Mouse (Mus musculus) midbrain, embryonic 11.5 days (tissue): ENCODE data around the gene Ptov1. TPM values are rescaled to one million over a fixed set of nuclear protein-coding genes. Genes with fewer than 3 reads are reported as not detected.
A peak's percentile ranks its signal among the peaks of the same experiment; 100 is the strongest.

ENCODE experiments used
- ATAC-seq: fragments of 200-750 bp; cut with Nextera tagmentation; 2 replicates; pipeline ENCODE4 v1.8.0; 2017; ENCODE audit warnings: moderate TSS enrichment, moderate library complexity; ENCODE audit not compliant: low FRiP score
- DNase-seq: peaks from one replicate; pipeline ENCODE4 v3.0.0; 2015; ENCODE audit warnings: low spot score; ENCODE audit errors: missing footprints
- H3K27ac ChIP-seq: fragments of 300-500 bp; sonication (generic); 2 replicates; pipeline ENCODE4 v1.5.1; 2014; ENCODE audit warnings: low read depth, low read length
- H3K27me3 ChIP-seq: fragments of 300-500 bp; sonication (generic); 2 replicates; pipeline ENCODE4 v1.6.1; 2014; ENCODE audit warnings: mild to moderate bottlenecking, low read length, moderate library complexity, mixed read lengths; ENCODE audit not compliant: control insufficient read depth, insufficient read depth
- H3K36me3 ChIP-seq: fragments of 300-500 bp; sonication (generic); 2 replicates; pipeline ENCODE4 v1.6.1; 2014; ENCODE audit warnings: mild to moderate bottlenecking, low read length, moderate library complexity, mixed read lengths; ENCODE audit not compliant: control insufficient read depth, insufficient read depth
- H3K4me1 ChIP-seq: fragments of 300-500 bp; sonication (generic); 2 replicates; pipeline ENCODE4 v1.6.1; 2014; ENCODE audit warnings: low read length; ENCODE audit not compliant: control insufficient read depth, insufficient read depth
- H3K4me2 ChIP-seq: fragments of 300-500 bp; sonication (generic); 2 replicates; pipeline ENCODE4 v1.6.1; 2014; ENCODE audit warnings: mild to moderate bottlenecking, moderate library complexity
- H3K4me3 ChIP-seq: fragments of 300-500 bp; sonication (generic); 2 replicates; pipeline ENCODE4 v1.5.1; 2014; ENCODE audit warnings: low read depth, low read length
- H3K9ac ChIP-seq: fragments of 300-500 bp; sonication (generic); 2 replicates; pipeline ENCODE4 v1.6.1; 2014; ENCODE audit warnings: low read length
- H3K9me3 ChIP-seq: fragments of 300-500 bp; sonication (generic); 2 replicates; pipeline ENCODE4 v1.6.1; 2016; ENCODE audit warnings: low read length; ENCODE audit not compliant: control insufficient read depth
- WGBS: fragments of 180-500 bp; shearing (Covaris S2); extraction: QIAGEN DNeasy Blood & Tissue Kit; methylation state at CpG from one replicate; pipeline ENCODE4 v1.1.7; 2014; 5-methylcytosine and 5-hydroxymethylcytosine counted together
- polyA plus RNA-seq: library from polyadenylated mRNA; unstranded; fragments of >200 nt; fragmentation: Nextera tagmentation; extraction: Ambion mirVana; gene quantifications from 2 replicates; pipeline ENCODE4 v1.2.1, GENCODE M21; 2014

The Ptov1 gene
- polyA plus RNA-seq, 1 experiment from 2014 or later = 350 TPM

DNA sequence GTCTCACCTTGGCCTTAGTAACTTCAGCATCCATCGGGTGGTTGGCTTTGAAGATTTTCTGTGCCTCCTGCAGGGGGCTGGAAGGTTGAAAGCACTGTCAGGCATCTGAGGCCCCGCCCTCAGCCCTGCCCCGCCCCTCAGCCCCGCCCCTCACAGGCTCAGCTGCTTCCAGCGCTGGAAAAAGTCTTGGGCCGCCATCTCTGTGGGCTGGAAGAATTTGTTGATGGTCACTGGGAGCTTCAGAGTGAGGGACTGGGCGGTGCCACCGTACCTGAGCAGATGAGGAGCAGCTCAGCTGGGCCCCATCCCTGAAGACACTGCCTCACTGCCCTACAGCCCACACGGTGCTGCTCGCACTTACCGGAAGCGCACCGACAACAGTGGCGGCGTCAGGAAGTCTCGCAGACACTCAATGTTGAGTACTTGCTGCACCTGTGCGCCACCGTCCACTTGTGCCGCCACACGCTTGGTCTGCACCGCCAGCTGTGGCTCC lies 31.7 kb upstream of the Ptov1 start:
- Histone ChIP-seq H3K4me3 (peak overlapping the region; percentile 17; the same call in 1 of the 2 replicates), H3K4me2 (peak overlapping the region; percentile 44), H3K27me3 (no peaks in the 10 kb centered on the region), H3K27ac (peak overlapping the region; percentile 32; the same call in 1 of the 2 replicates), H3K4me1 (peaks cover 26% of the 10 kb centered on the region), H3K36me3 (peaks cover 16% of the 10 kb centered on the region), H3K9me3 (no peaks in the 10 kb centered on the region), H3K9ac (peak overlapping the region; percentile 40)
- peak; percentile 96 for DNase-seq
- 20% methylated on average over 21 of the region's 21 CpGs for WGBS
- peak; percentile 31 for ATAC-seq

DNA sequence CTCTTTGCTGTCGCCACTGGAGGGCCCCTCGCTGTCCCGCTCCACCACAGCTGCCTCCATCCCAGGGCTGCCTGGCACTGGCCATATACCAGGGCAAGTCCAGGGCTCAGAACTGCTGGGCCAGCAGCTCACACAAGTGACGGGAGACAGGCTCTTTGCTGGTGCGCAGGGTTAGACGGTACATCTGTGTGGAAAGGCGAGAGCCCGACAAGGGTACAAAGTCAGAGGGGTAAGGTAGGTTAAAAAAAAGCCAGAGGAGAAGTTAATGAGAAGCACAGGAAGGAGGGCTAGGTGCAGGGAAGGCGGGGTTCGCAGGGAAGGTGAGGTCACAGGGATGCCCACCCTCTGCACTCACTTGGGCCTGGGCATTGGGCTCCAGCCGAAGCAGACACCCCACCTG lies 31.0 kb upstream of the Ptov1 start:
- WGBS = 86% methylated on average over 11 of the region's 11 CpGs
- H3K4me2 ChIP-seq = no peak overlapping the region; the same call in 1 of the 2 replicates
- no peak for DNase-seq
- ATAC-seq = no peak
- H3K36me3 ChIP-seq = peaks cover 12% of the 10 kb centered on the region
- no peaks in the 10 kb centered on the region for H3K9me3 ChIP-seq
- peaks cover 26% of the 10 kb centered on the region for H3K4me1 ChIP-seq
- H3K27me3 ChIP-seq = no peaks in the 10 kb centered on the region
- H3K27ac ChIP-seq = peak overlapping the region; percentile 32; the same call in 1 of the 2 replicates
- H3K4me3 ChIP-seq = no peak overlapping the region
- H3K9ac ChIP-seq = no peak overlapping the region

GRCm38 (mm10) chr7:44898607-44899006 lies 29.0 kb upstream of the Ptov1 start:
- peaks cover 43% of the 10 kb centered on the region for H3K4me1 ChIP-seq
- H3K9ac ChIP-seq = peak overlapping the region; percentile 34; the same call in 1 of the 2 replicates
- H3K27me3 ChIP-seq = no peaks in the 10 kb centered on the region
- no peaks in the 10 kb centered on the region for H3K9me3 ChIP-seq
- H3K27ac ChIP-seq = 0 out of 2 replicates have a peak overlapping the region, but pooled peaks have one; percentile 6
- peak overlapping the region; percentile 11; the same call in 1 of the 2 replicates for H3K4me2 ChIP-seq
- H3K36me3 ChIP-seq = peaks cover 7% of the 10 kb centered on the region; the same call in 1 of the 2 replicates
- H3K4me3 ChIP-seq = no peak overlapping the region
- WGBS = 38% methylated on average over 19 of the region's 19 CpGs
- peak; percentile 88 for DNase-seq
- no peak for ATAC-seq

- ATAC-seq (no peak), DNase-seq (no peak)
- peak overlapping the region; percentile 81 for H3K9ac ChIP-seq
- peak overlapping the region; percentile 58 for H3K4me3 ChIP-seq
- H3K27me3 ChIP-seq = no peaks in the 10 kb centered on the region
- peak overlapping the region; percentile 68 for H3K4me2 ChIP-seq
- H3K9me3 ChIP-seq = no peaks in the 10 kb centered on the region
- WGBS = 36% methylated on average over 10 of the region's 10 CpGs
- H3K36me3 ChIP-seq = 0 out of 2 replicates have a peak, but pooled peaks cover 4% of the 10 kb centered on the region
- peaks cover 48% of the 10 kb centered on the region for H3K4me1 ChIP-seq
- peak overlapping the region; percentile 81; the same call in 1 of the 2 replicates for H3K27ac ChIP-seq
Measured at GRCm38 (mm10) chr7:44896499-44896898, 26.9 kb upstream of the Ptov1 start.

- Histone ChIP-seq H3K4me2 (peak within 1 kb of the TSS; percentile 68), H3K27ac (peak within 1 kb of the TSS; percentile 81), H3K9ac (peak within 1 kb of the TSS; percentile 81), H3K36me3 (peaks cover 4% of the 10 kb centered on the region; the same call in 1 of the 2 replicates), H3K4me3 (peak within 1 kb of the TSS; percentile 58), H3K27me3 (no peaks in the 10 kb centered on the region), H3K4me1 (peaks cover 48% of the 10 kb centered on the region), H3K9me3 (no peaks in the 10 kb centered on the region)
- WGBS = under 1% methylated on average over 34 of the region's 34 CpGs
- DNase-seq (peak; percentile 99), ATAC-seq (peak; percentile 74)
Measured at GRCm38 (mm10) chr7:44895593-44896434, 26.2 kb upstream of the Ptov1 start, which contains the start of gene Fuz. TSS of gene Fuz (plus strand) at chr7:44896079.

DNA sequence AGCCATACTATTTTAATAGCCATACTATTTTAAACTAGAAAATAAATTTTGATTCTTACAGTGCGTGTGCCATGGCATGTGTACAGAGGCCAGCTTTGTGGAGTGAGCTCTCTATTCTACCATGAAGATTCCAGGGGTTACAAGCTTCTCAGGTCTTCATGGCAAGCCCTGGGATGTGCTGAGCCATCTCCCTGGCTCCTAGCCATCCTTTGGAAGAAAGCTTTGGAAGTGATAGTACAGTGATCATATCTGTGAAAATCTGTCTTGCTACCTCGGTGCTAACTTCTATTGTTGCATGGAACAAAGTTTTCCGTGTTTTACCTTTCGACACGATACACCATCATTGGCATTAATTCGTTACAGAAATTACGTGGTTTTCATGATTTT lies 25.6 kb upstream of the Ptov1 start:
- Histone ChIP-seq H3K9ac (no peak overlapping the region; the same call in 1 of the 2 replicates), H3K4me2 (peak overlapping the region; percentile 68), H3K27ac (peak overlapping the region; percentile 81), H3K27me3 (no peaks in the 10 kb centered on the region), H3K36me3 (peaks cover 4% of the 10 kb centered on the region; the same call in 1 of the 2 replicates), H3K4me3 (peak overlapping the region; percentile 58), H3K9me3 (no peaks in the 10 kb centered on the region), H3K4me1 (peaks cover 53% of the 10 kb centered on the region)
- ATAC-seq (no peak), DNase-seq (no peak)
- 42% methylated on average over 7 of the region's 7 CpGs for WGBS

DNA sequence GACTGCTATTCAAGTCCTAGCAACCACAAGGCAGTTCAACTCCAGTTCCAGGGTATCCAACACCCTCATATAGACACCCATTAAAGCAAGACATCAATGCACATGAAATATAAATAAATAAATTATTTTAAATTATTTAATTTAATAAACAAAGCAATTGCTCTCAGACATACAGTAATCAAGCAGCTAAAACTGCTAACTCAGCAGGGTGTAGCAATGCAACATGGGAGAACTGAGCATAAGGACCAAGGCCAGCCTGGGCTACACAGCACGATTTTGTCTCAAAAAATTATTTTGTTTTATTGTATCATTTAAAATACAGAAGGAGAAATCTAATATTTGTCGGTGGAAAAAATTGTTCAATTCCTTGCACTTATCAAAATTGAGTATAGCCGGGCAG lies 24.6 kb upstream of the Ptov1 start:
- Histone ChIP-seq H3K9ac (no peak overlapping the region), H3K4me2 (no peak overlapping the region), H3K36me3 (peaks cover 3% of the 10 kb centered on the region), H3K4me1 (peaks cover 53% of the 10 kb centered on the region), H3K4me3 (no peak overlapping the region), H3K27me3 (no peaks in the 10 kb centered on the region), H3K27ac (peak overlapping the region; percentile 93), H3K9me3 (no peaks in the 10 kb centered on the region)
- WGBS = 84% methylated on average over 3 of the region's 3 CpGs
- no peak for DNase-seq
- no peak for ATAC-seq

GRCm38 (mm10) chr7:44893197-44893596 lies 23.6 kb upstream of the Ptov1 start:
- Histone ChIP-seq H3K27me3 (no peaks in the 10 kb centered on the region), H3K9me3 (no peaks in the 10 kb centered on the region), H3K4me2 (peak overlapping the region; percentile 45), H3K9ac (peak overlapping the region; percentile 54), H3K4me1 (peaks cover 48% of the 10 kb centered on the region), H3K27ac (peak overlapping the region; percentile 93), H3K36me3 (peaks cover 9% of the 10 kb centered on the region), H3K4me3 (peak overlapping the region; percentile 13; the same call in 1 of the 2 replicates)
- 13% methylated on average over 8 of the region's 8 CpGs for WGBS
- peak; percentile 92 for DNase-seq
- no peak for ATAC-seq
